Mouse (Mus musculus) limb, embryonic 10.5 days (tissue): ENCODE results near the gene Tgfbi. TPM values are rescaled to one million over a fixed set of nuclear protein-coding genes. Genes with fewer than 3 reads are reported as not detected.

Source experiments
- DNase-seq: peaks from one replicate; pipeline ENCODE4 v3.0.0-alpha.2; 2017; ENCODE audit warnings: low spot score
- H3K27ac ChIP-seq: fragments of 300-500 bp; sonication (generic); 2 replicates; pipeline ENCODE4 v1.5.1; 2016; ENCODE audit warnings: mild to moderate bottlenecking
- H3K27me3 ChIP-seq: fragments of 300-500 bp; sonication (generic); 2 replicates; pipeline ENCODE4 v1.6.1; 2016; ENCODE audit warnings: low read depth, mild to moderate bottlenecking; ENCODE audit not compliant: poor library complexity, severe bottlenecking
- H3K36me3 ChIP-seq: fragments of 300-500 bp; sonication (generic); 2 replicates; pipeline ENCODE4 v1.6.1; 2016; ENCODE audit warnings: mild to moderate bottlenecking, moderate library complexity
- H3K4me1 ChIP-seq: fragments of 300-500 bp; sonication (generic); 2 replicates; pipeline ENCODE4 v1.6.1; 2016
- H3K4me3 ChIP-seq: fragments of 300-500 bp; sonication (generic); 2 replicates; pipeline ENCODE4 v1.5.1; 2016; ENCODE audit warnings: mild to moderate bottlenecking, moderate library complexity
- H3K9me3 ChIP-seq: fragments of 300-500 bp; sonication (generic); replicated peaks from 2 replicates; pipeline ENCODE4 v1.6.1; 2016; ENCODE audit warnings: mild to moderate bottlenecking
- WGBS: fragments of 180-500 bp; shearing (Covaris S2); methylation state at CpG from one replicate; pipeline ENCODE4 v1.1.7; 2016; 5-methylcytosine and 5-hydroxymethylcytosine counted together
- polyA plus RNA-seq: library from polyadenylated mRNA; unstranded; fragments of >200 nt; fragmentation: Nextera tagmentation; extraction: Ambion mirVana; gene quantifications from 2 replicates; pipeline ENCODE4 v1.2.1, GENCODE M21; 2016

The Tgfbi gene
- polyA plus RNA-seq, 1 experiment from 2014 or later: 38.9 TPM

DNA sequence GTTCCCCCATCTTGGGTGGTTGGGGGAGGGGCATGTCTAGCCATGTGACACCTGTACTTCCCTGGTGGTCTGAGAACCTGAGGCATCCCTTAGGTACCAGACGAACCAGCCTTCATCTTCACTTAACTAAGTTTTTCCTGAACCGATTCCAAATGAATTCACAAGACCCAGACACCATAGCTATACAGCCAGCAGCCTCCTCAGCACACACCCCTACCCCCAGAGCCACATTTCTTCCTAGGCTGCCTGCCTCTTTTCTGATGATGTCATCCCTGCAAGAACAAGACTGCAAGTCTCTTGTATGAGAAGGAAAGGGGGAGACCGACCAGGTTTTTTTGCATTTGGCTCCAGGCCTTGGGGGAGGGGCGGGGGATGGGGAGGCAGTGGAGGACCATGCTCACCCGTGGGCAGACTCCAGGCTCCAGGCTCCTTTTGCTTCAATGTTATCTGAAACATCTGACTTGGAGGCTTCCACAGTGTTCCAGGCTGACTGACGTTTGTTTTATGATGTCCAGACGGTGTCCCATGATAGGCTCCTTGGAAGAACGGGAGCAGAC lies 13.0 kb downstream of the Tgfbi start:
- Histone ChIP-seq H3K4me1 (peaks cover 47% of the 10 kb centered on the region), H3K36me3 (peaks cover 50% of the 10 kb centered on the region), H3K27ac (peak overlapping the region; percentile 68), H3K27me3 (no peaks in the 10 kb centered on the region), H3K4me3 (no peak overlapping the region), H3K9me3 (no peaks in the 10 kb centered on the region)
- WGBS: 44% methylated on average over 8 of the region's 8 CpGs
- no peak for DNase-seq

DNA sequence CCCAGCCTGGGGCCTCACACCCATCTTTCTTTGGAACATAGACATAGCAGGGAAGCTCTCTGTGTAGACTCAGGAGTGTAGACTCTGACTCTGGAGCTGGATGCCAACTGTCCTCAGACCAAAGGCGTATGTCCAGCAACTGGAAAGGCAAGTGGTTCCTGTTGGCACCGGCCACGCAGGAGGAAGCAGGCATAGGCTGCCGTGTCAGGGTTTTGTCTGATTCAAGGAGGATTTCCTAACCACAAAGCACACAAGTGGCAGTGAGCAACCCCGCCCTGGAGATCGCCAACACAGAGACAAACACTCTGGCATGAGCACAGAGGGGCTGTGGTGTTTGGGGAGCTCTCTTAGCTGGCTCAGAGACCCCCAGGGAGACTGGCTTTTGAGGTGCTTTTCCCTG lies 17.2 kb downstream of the Tgfbi start:
- DNase-seq: no peak
- Histone ChIP-seq H3K36me3 (peaks cover 80% of the 10 kb centered on the region), H3K4me3 (no peak overlapping the region), H3K27ac (no peak overlapping the region), H3K27me3 (no peaks in the 10 kb centered on the region), H3K9me3 (no peaks in the 10 kb centered on the region), H3K4me1 (peaks cover 16% of the 10 kb centered on the region)
- 88% methylated on average over 6 of the region's 6 CpGs for WGBS

DNA sequence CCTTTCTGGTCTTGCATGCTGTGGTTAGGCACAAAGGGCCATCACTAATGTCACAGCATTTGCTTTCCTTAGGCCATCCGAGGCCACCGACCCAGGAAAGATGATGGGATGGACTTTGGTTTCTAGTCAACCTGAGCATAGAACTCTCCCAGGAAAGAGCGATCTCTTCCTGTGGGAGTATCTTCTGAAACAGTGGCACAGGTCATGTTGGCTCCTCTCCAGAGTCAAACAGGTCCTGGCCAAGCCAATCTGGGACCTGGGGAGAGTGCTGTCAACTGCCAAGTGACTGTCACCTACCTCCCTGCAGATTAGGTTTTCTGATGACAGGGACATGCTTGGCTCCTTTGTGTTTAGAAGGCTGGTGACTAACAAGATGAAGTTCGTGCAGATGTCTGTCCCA lies 20.8 kb downstream of the Tgfbi start:
- no peak overlapping the region for H3K27ac ChIP-seq
- no peak overlapping the region for H3K4me3 ChIP-seq
- H3K36me3 ChIP-seq: peaks cover 79% of the 10 kb centered on the region
- DNase-seq: no peak
- H3K4me1 ChIP-seq: peaks cover 21% of the 10 kb centered on the region
- 89% methylated on average over 4 of the region's 4 CpGs for WGBS
- no peaks in the 10 kb centered on the region for H3K9me3 ChIP-seq
- H3K27me3 ChIP-seq: no peaks in the 10 kb centered on the region

DNA sequence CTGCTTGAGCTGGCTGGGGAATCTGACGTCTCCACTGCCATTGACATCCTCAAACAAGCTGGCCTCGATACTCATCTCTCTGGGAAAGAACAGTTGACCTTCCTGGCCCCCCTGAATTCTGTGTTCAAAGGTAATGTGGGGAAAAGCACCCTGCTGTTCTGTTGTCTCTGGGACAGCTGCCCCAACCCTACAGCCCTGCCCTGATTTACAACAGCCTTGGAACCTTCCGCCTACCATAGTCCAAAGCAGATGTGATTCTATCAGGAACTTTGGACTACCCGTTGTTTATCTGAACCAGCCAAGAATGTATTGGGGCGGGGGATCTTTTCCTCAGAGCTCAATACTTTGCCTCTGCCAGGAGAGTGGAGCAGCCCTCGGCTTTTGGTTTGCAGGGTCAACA lies 21.2 kb downstream of the Tgfbi start:
- no peak overlapping the region for H3K4me3 ChIP-seq
- H3K27ac ChIP-seq: no peak overlapping the region
- no peaks in the 10 kb centered on the region for H3K9me3 ChIP-seq
- 57% methylated on average over 6 of the region's 6 CpGs for WGBS
- peaks cover 25% of the 10 kb centered on the region for H3K4me1 ChIP-seq
- H3K27me3 ChIP-seq: no peaks in the 10 kb centered on the region
- DNase-seq: no peak
- peaks cover 76% of the 10 kb centered on the region for H3K36me3 ChIP-seq

DNA sequence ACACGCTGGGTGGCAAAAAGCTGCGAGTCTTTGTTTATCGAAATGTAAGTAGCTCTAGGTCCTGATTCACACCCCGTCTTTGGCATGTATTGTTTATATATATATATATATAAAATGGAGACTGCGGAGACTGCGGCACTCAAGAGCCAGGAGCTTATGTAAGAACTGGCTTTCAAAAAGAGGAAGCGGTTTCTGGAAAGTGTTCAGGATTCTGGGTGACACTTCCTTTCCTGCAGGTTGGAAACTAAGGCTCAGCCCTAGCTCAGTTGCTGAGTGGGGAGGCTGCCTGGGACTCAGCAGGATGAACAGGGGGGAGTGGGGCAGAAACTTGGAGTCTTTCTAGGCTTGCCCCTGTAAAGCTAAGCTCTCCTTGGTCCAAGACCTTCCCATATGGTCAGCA lies 22.0 kb downstream of the Tgfbi start:
- Histone ChIP-seq H3K4me3 (no peak overlapping the region), H3K27ac (no peak overlapping the region), H3K9me3 (no peaks in the 10 kb centered on the region), H3K36me3 (peaks cover 76% of the 10 kb centered on the region), H3K27me3 (no peaks in the 10 kb centered on the region), H3K4me1 (peaks cover 33% of the 10 kb centered on the region)
- no peak for DNase-seq
- whole genome bisulfite sequencing: 96% methylated on average over 7 of the region's 7 CpGs

DNA sequence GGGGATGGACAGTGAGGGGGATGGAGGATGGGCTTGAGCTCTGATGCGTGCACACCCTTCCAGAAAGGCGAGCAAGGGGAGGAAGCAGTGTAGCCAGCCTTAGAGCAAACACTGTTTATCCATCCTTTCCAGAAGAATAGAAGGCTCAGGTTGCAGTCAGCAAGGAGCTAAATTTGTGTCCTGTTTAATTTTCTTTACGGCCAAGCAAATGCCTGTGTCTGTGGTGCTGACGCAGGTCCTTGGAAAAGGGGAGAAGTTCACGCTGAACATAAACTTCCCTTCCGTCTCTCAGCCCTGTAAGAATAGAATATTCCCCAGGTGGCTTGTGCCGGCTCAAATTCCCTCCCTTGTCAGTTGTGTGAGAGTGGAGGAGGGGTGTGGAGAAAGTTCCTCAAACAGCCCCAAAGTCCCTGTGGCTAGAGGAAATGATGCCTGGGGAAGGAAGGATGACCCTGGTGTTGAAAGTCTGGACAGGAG lies 24.9 kb downstream of the Tgfbi start:
- DNase-seq: no peak
- Histone ChIP-seq H3K36me3 (peaks cover 72% of the 10 kb centered on the region), H3K9me3 (no peaks in the 10 kb centered on the region), H3K27ac (peak overlapping the region; percentile 72), H3K4me1 (peaks cover 46% of the 10 kb centered on the region), H3K27me3 (no peaks in the 10 kb centered on the region), H3K4me3 (no peak overlapping the region)
- WGBS: 13% methylated on average over 7 of the region's 7 CpGs

DNA sequence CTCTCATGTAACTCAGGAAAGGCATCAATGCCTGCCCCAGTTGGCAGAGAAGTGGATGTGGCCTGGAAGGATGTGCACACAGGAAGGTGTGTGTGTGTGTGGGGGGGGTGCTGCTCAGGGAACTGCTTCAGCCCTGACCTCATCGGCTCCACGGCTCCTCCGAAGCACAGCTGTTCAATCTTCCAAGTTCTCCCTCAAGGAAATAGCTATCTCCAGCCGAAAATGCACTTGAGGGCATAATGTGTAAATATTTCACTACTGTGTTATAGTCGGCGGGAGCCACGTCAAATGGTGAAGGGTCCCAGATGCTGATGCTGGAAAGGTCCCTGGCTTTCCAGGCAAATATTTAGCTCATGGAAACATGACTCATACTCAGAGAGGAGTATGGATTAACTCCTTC lies 25.6 kb downstream of the Tgfbi start:
- H3K4me3 ChIP-seq: no peak overlapping the region
- H3K27me3 ChIP-seq: no peaks in the 10 kb centered on the region
- WGBS: 69% methylated on average over 7 of the region's 7 CpGs
- H3K36me3 ChIP-seq: peaks cover 68% of the 10 kb centered on the region
- H3K27ac ChIP-seq: peak overlapping the region; percentile 72
- H3K9me3 ChIP-seq: no peaks in the 10 kb centered on the region
- peaks cover 46% of the 10 kb centered on the region for H3K4me1 ChIP-seq
- DNase-seq: no peak

DNA sequence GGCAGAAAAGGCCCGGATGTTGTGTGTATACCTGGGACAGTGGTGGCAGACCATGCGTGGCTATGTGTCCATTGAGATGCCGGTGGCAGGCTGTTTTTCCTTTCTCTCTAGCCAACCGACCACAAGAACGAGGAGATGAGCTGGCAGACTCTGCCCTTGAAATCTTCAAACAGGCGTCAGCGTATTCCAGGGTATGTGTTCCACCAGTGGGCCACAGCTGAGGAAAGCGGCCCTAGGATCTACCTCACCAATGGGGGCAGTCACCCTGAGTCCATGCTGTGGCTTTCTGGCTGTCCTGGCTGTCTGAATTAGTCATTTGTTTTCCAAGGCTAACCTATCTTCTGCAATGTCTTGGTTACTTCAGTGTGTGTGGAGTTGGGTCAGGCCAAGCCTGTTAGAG lies 27.7 kb downstream of the Tgfbi start:
- no peak for DNase-seq
- WGBS: 92% methylated on average over 8 of the region's 8 CpGs
- H3K27me3 ChIP-seq: no peaks in the 10 kb centered on the region
- peaks cover 45% of the 10 kb centered on the region for H3K4me1 ChIP-seq
- H3K9me3 ChIP-seq: no peaks in the 10 kb centered on the region
- H3K36me3 ChIP-seq: peaks cover 46% of the 10 kb centered on the region
- peak overlapping the region; percentile 50; the same call in 1 of the 2 replicates for H3K27ac ChIP-seq
- no peak overlapping the region for H3K4me3 ChIP-seq

DNA sequence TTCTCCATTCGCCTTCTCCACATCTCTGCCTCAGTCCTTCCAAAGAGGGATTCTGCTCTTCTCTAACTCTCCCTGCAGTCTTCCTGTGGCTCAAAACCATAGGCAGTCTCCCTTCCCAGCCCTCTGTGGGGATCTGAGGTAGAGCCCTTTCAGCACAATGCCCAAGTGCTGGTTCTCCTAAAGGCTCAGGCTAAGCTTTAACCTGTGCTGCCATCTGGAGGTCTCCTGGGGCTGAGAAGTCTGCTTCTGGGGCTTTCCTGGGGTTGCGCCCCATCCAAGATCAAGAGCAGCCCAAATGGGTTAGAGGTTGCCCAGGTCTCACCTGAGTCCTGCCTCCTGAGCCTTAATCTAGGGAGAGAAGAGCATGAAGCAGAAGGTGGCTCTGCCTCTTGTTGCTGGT lies 32.4 kb downstream of the Tgfbi start:
- WGBS: 82% methylated on average over 2 of the region's 2 CpGs
- Histone ChIP-seq H3K4me1 (peaks cover 37% of the 10 kb centered on the region), H3K27ac (peak overlapping the region; percentile 71), H3K36me3 (peaks cover 23% of the 10 kb centered on the region), H3K27me3 (no peaks in the 10 kb centered on the region), H3K4me3 (no peak overlapping the region), H3K9me3 (no peaks in the 10 kb centered on the region)
- DNase-seq: no peak

DNA sequence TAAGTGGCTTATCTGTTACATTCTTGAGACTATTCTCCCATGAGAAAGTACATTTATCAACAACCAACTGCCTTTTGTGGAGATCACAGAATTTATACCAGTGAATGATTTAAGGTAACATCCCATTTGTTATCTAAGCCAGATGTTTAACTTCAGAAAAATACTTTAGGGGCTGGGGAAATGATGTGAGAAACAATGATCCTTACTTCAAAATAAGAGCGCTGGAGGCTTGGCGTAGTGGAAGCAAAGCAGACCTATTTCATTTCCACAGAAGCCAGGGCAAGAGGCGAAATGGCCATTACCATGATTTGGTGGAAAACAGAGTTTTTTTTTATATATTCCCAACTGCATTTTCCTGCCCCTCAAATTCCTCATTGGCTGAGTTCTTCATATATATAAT lies 34.7 kb downstream of the Tgfbi start:
- H3K9me3 ChIP-seq: no peaks in the 10 kb centered on the region
- peaks cover 42% of the 10 kb centered on the region for H3K4me1 ChIP-seq
- no peak for DNase-seq
- no peak overlapping the region for H3K4me3 ChIP-seq
- no peak overlapping the region for H3K27ac ChIP-seq
- WGBS: 87% methylated on average over 3 of the region's 3 CpGs
- H3K36me3 ChIP-seq: peaks cover 4% of the 10 kb centered on the region
- H3K27me3 ChIP-seq: no peaks in the 10 kb centered on the region

DNA sequence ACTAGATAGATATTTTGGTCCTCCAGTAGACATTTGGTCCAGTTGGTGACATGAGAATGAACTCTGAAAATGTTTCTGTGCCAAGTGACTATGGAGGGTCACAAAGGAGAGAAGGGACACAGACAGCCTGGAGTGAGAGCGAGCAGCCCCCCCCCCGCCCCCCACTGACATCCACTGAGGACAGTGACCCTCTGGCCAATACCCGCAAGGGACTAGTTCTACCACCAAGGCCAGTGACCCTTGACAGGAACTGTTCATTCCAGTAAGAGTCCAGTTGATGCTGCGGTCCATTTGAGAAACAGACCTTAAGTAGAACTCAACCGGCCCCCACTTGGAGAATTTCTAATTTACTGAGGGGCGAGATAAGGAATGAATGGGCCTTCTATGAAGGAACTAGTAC lies 36.4 kb downstream of the Tgfbi start:
- H3K4me3 ChIP-seq: no peak overlapping the region
- peaks cover 42% of the 10 kb centered on the region for H3K4me1 ChIP-seq
- no peak for DNase-seq
- H3K27ac ChIP-seq: no peak overlapping the region
- no peaks in the 10 kb centered on the region for H3K36me3 ChIP-seq
- 88% methylated on average over 6 of the region's 6 CpGs for WGBS
- H3K27me3 ChIP-seq: no peaks in the 10 kb centered on the region
- no peaks in the 10 kb centered on the region for H3K9me3 ChIP-seq

DNA sequence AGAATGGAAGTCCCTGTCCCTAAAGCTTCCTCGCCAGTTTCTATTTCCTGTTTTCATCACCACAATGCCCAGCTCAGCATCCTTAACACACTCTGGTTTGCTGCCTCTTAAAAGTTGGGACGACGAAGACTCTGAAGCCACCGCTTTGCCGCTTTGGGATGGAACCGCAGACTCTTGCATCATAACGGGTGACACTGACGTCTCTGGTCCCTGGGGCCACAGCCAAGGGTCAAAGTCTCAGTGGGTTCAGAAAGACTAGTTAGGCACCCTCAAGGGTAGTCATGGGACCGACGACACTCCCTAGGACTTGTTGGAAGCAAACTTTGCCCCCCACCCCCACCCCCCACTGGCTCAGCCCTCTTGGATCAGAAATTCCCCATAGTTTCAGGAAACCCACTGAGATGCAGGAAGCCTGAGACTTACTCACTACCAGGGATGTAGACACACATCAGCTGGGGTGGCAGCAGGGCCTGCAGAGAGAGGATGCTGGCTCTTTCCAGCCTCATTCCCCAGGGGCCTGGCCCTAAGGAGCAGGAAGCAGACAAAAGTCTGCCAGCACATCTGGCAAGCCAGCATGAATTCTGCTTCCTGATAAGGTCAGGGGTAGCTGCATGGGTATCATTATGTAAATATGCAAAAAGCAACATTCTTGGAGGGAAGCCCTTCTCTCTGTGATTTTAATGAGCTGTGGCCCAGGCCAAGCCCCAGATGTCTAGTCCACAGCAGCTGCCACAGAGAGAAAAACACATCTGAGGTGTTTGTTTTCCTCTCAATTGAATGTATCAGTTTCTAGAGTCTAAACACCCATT lies 38.5 kb downstream of the Tgfbi start:
- Histone ChIP-seq H3K4me3 (no peak overlapping the region), H3K36me3 (no peaks in the 10 kb centered on the region), H3K27ac (peak overlapping the region; percentile 81), H3K9me3 (no peaks in the 10 kb centered on the region), H3K27me3 (no peaks in the 10 kb centered on the region), H3K4me1 (peaks cover 45% of the 10 kb centered on the region)
- WGBS: 86% methylated on average over 10 of the region's 10 CpGs
- peak; percentile 48 for DNase-seq

DNA sequence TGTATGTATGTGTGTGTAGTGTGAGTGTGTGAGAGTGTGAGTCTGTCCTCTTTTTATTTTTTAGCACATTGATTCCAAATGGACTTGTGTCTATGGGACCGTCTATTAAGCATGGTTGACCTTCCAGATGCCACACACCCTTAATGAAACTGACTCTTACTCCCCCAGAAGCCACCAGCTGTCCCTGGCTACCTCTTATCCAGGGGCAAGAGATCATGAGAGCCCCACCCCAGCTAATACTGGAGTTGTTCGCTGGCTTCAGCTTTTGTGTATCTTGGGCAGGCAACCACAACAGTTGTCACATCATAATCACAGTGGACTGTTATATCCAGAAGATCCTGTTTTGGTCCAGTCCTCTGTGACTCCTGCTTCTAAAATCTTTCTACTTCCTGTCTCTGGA lies 40.7 kb downstream of the Tgfbi start:
- Histone ChIP-seq H3K9me3 (no peaks in the 10 kb centered on the region), H3K4me1 (peaks cover 41% of the 10 kb centered on the region), H3K27ac (no peak overlapping the region), H3K4me3 (no peak overlapping the region), H3K36me3 (no peaks in the 10 kb centered on the region), H3K27me3 (no peaks in the 10 kb centered on the region)
- no peak for DNase-seq
- 95% methylated on average over 2 of the region's 2 CpGs for whole genome bisulfite sequencing
